ENCODE assay signal across 26 mouse cellular contexts in genomic region chr2:173205563-173206099, GRCm38 (mm10). TPM values are rescaled to one million over a fixed set of nuclear protein-coding genes. Genes with fewer than 3 reads are reported as not detected.
DNase-seq lines count a peak whose midpoint lies in the region; ATAC-seq and TF ChIP-seq lines count a peak whose summit lies in the region.
"Had no signal": no experiment of that assay in that cellular context is flagged by ENCODE, and none has a peak within 500 bp of the region (broad histone marks: within the 10 kb centered on the region; RNA-seq: fewer than 3 reads in every experiment).

No protein-coding gene starts in this region.

- peaks cover 3% of the 10 kb centered on the region; the same call in 1 of the 2 replicates for H3K4me1 ChIP-seq in hindbrain, embryonic 10.5 days (replicated peaks)
- no peaks in the 10 kb centered on the region for H3K4me1 ChIP-seq in hindbrain, embryonic 13.5 days (replicated peaks)
- peaks cover 0 to 3% of the 10 kb centered on the region in 2 experiments; a peak in 2 of 4 replicates for H3K4me1 ChIP-seq in ES-E14 (ENCODE audit: control insufficient read depth in 2 of 2, insufficient read depth in 2 of 2, low read length in 2 of 2, poor library complexity in 1 of 2)
- H3K4me1 ChIP-seq in limb, embryonic 11.5 days (ENCODE audit: control insufficient read depth, insufficient read depth, low read length): no peaks in the 10 kb centered on the region
- no peaks in the 10 kb centered on the region for H3K4me1 ChIP-seq in kidney, embryonic 14.5 days (ENCODE audit: control insufficient read depth, insufficient read depth, low read length)
- H3K4me1 ChIP-seq: embryonic facial prominence, embryonic 12.5 days; heart, embryonic 12.5 days; liver, embryonic 15.5 days; megakaryocyte, embryonic 14.5 days had no signal

- no peaks in the 10 kb centered on the region for H3K36me3 ChIP-seq in hindbrain, embryonic 10.5 days
- no peaks in the 10 kb centered on the region for H3K36me3 ChIP-seq in hindbrain, embryonic 13.5 days
- no peaks in the 10 kb centered on the region for H3K36me3 ChIP-seq in ES-E14 (ENCODE audit: control insufficient read depth, insufficient read depth, low read length, poor library complexity, severe bottlenecking)
- H3K36me3 ChIP-seq in limb, embryonic 11.5 days (ENCODE audit: control insufficient read depth, insufficient read depth, low read length): no peaks in the 10 kb centered on the region
- no peaks in the 10 kb centered on the region for H3K36me3 ChIP-seq in kidney, embryonic 14.5 days (ENCODE audit: control insufficient read depth, insufficient read depth, low read length)
- H3K36me3 ChIP-seq: embryonic facial prominence, embryonic 12.5 days; heart, embryonic 12.5 days; limb, embryonic 12.5 days; liver, embryonic 15.5 days had no signal

- H3K4me3 ChIP-seq in hindbrain, embryonic 10.5 days: no peak overlapping the region
- H3K4me3 ChIP-seq in hindbrain, embryonic 13.5 days: no peak overlapping the region
- no peak overlapping the region for H3K4me3 ChIP-seq in ES-E14 (ENCODE audit: insufficient read depth in 1 of 2, low read depth in 1 of 2, low read length in 2 of 2, poor library complexity in 1 of 2, severe bottlenecking in 1 of 2)
- no peak overlapping the region for H3K4me3 ChIP-seq in limb, embryonic 11.5 days (ENCODE audit: low read depth, low read length)
- H3K4me3 ChIP-seq in kidney, embryonic 14.5 days (ENCODE audit: low read length): no peak overlapping the region
- H3K4me3 ChIP-seq: embryonic facial prominence, embryonic 12.5 days; erythroblast, embryonic 14.5 days; heart, embryonic 12.5 days; limb, embryonic 12.5 days; liver, embryonic 15.5 days had no signal

- no peaks in the 10 kb centered on the region for H3K27me3 ChIP-seq in hindbrain, embryonic 10.5 days (ENCODE audit: insufficient read depth, poor library complexity, severe bottlenecking)
- no peaks in the 10 kb centered on the region for H3K27me3 ChIP-seq in hindbrain, embryonic 13.5 days
- no peaks in the 10 kb centered on the region for H3K27me3 ChIP-seq in limb, embryonic 11.5 days (ENCODE audit: control insufficient read depth, insufficient read depth, low read length)
- no peaks in the 10 kb centered on the region for H3K27me3 ChIP-seq in kidney, embryonic 14.5 days (ENCODE audit: control insufficient read depth, insufficient read depth, low read length)
- H3K27me3 ChIP-seq: embryonic facial prominence, embryonic 12.5 days; limb, embryonic 12.5 days; liver, embryonic 15.5 days; Patski had no signal

- no peak for ATAC-seq in hindbrain, embryonic 13.5 days (ENCODE audit: low FRiP score)
- ATAC-seq in limb, embryonic 11.5 days (ENCODE audit: insufficient number of reproducible peaks, low FRiP score, low TSS enrichment, low read depth): no peak
- ATAC-seq in kidney, embryonic 14.5 days (ENCODE audit: low FRiP score, low TSS enrichment): no peak
- ATAC-seq: forebrain, postnatal 0 days; intestine, postnatal 0 days; Patski had no signal

- 95% methylated on average over 14 of the region's 14 CpGs for WGBS in hindbrain, embryonic 10.5 days
- 95% methylated on average over 14 of the region's 14 CpGs for WGBS in hindbrain, embryonic 13.5 days
- WGBS in limb, embryonic 11.5 days: 93% methylated on average over 14 of the region's 14 CpGs
- WGBS in kidney, embryonic 14.5 days: 92% methylated on average over 14 of the region's 14 CpGs

- no peak overlapping the region for H3K9ac ChIP-seq in hindbrain, embryonic 13.5 days
- no peak overlapping the region for H3K9ac ChIP-seq in ES-E14 (ENCODE audit: insufficient read depth, low read depth, low read length, poor library complexity, severe bottlenecking)
- no peak overlapping the region for H3K9ac ChIP-seq in limb, embryonic 11.5 days (ENCODE audit: low read length)
- H3K9ac ChIP-seq in kidney, embryonic 14.5 days (ENCODE audit: low read depth, low read length): no peak overlapping the region
- H3K9ac ChIP-seq: embryonic facial prominence, embryonic 12.5 days; forebrain, postnatal 0 days; heart, embryonic 12.5 days; hindbrain, embryonic 14.5 days; limb, embryonic 12.5 days; liver, embryonic 15.5 days had no signal

- no peaks in the 10 kb centered on the region for H3K9me3 ChIP-seq in hindbrain, embryonic 10.5 days
- no peaks in the 10 kb centered on the region for H3K9me3 ChIP-seq in hindbrain, embryonic 13.5 days
- no peaks in the 10 kb centered on the region for H3K9me3 ChIP-seq in ES-E14 (ENCODE audit: control insufficient read depth, insufficient read depth, low read depth, low read length)
- no peaks in the 10 kb centered on the region for H3K9me3 ChIP-seq in limb, embryonic 11.5 days (ENCODE audit: control insufficient read depth, low read length)
- no peaks in the 10 kb centered on the region for H3K9me3 ChIP-seq in kidney, embryonic 14.5 days (ENCODE audit: control insufficient read depth, low read length)
- H3K9me3 ChIP-seq: embryonic facial prominence, embryonic 12.5 days; liver, embryonic 15.5 days had no signal

- DNase-seq in hindbrain, embryonic 10.5 days (ENCODE audit: low spot score): peak; percentile 1
- DNase-seq in A20 (ENCODE audit: low read depth, low spot score) (peak; percentile 22), ES-E14 (ENCODE audit: low read depth, low spot score) (peak; percentile 78)
- DNase-seq in limb, embryonic 11.5 days (ENCODE audit: low spot score): peak; percentile 22
- DNase-seq in lung, postnatal 14 days: no peak
- DNase-seq: adrenal gland, postnatal 36 days; cerebellum, adult 18-20 months; forebrain, postnatal 0 days; heart, postnatal 14 days; lung, postnatal 10 days had no signal

- in situ Hi-C loops in ES-E14 (cut with MboI; ENCODE audit: low sequenced_read_pairs in 2 of 2, unreplicated experiment in 2 of 2): no loop called here

- no peak overlapping the region for H3K4me2 ChIP-seq in hindbrain, embryonic 13.5 days
- no peak overlapping the region for H3K4me2 ChIP-seq in limb, embryonic 11.5 days (ENCODE audit: low read depth, severe bottlenecking)
- H3K4me2 ChIP-seq in kidney, embryonic 14.5 days (replicated peaks; ENCODE audit: low read depth, low read length): no peak overlapping the region
- H3K4me2 ChIP-seq: embryonic facial prominence, embryonic 12.5 days; heart, embryonic 12.5 days; hindbrain, embryonic 14.5 days; limb, embryonic 12.5 days; liver, embryonic 15.5 days had no signal

- H3K27ac ChIP-seq in hindbrain, embryonic 10.5 days: no peak overlapping the region
- H3K27ac ChIP-seq in hindbrain, embryonic 13.5 days: no peak overlapping the region
- no peak overlapping the region for H3K27ac ChIP-seq in ES-E14 (ENCODE audit: insufficient read depth, low read depth, low read length, poor library complexity, severe bottlenecking)
- H3K27ac ChIP-seq in limb, embryonic 11.5 days (replicated peaks; ENCODE audit: low read depth, low read length): no peak overlapping the region
- no peak overlapping the region for H3K27ac ChIP-seq in kidney, embryonic 14.5 days (ENCODE audit: low read depth, low read length)
- H3K27ac ChIP-seq: embryonic facial prominence, embryonic 12.5 days; hindbrain, embryonic 14.5 days; limb, embryonic 12.5 days; liver, embryonic 15.5 days; stomach, postnatal 0 days had no signal

TF ChIP-seq in ES-E14, 5 proteins besides CTCF, POLR2A, EP300 and RAD21:
- TF ChIP-seq HCFC1 (IDR thresholded peaks at IDR 0.05; ENCODE audit: borderline replicate concordance, insufficient read depth, low read length): no peak
- no peak for TF ChIP-seq ZC3H11A (IDR thresholded peaks at IDR 0.05; ENCODE audit: borderline replicate concordance, low read depth, low read length)
- TF ChIP-seq CHD2 (IDR thresholded peaks at IDR 0.05; ENCODE audit: low read depth, low read length): peak; percentile 94
- no peak for TF ChIP-seq MAFK (IDR thresholded peaks at IDR 0.05; ENCODE audit: insufficient read depth, low read depth, low read length)

RNA-seq across cellular contexts. Expression of gene Zbp1, which starts 13.1 kb away (rescaled TPM):
- polyA plus RNA-seq in hindbrain, embryonic 10.5 days (2016; fragmentation: Nextera tagmentation; extraction: Ambion mirVana): 0.17 and 0.73 TPM in 2 replicates
- 0.16 and 0.29 TPM in 2 replicates for polyA plus RNA-seq in hindbrain, embryonic 13.5 days (2015; fragmentation: Nextera tagmentation; extraction: Ambion mirVana)
- 0.67 and 1.7 TPM in 2 replicates for total RNA-seq in ES-E14 (2012; rRNA removed)
- polyA plus RNA-seq in limb, embryonic 11.5 days (2014; fragmentation: Nextera tagmentation; extraction: Ambion mirVana): not detected in 2 replicates
- 0.26 TPM in 1 of 2 replicates, not detected in the other for polyA plus RNA-seq in kidney, embryonic 14.5 days (2014; fragmentation: Nextera tagmentation; extraction: Ambion mirVana)
- total RNA-seq: layer of hippocampus, postnatal 10 days; midbrain, postnatal 0 days had no signal
- polyA plus RNA-seq: embryonic facial prominence, embryonic 12.5 days; erythroblast, embryonic 14.5 days; heart, embryonic 12.5 days; limb, embryonic 12.5 days had no signal

RNA-seq across cellular contexts. Expression of gene Pck1, which starts 52.8 kb away (rescaled TPM):
- not detected in 2 replicates for polyA plus RNA-seq in hindbrain, embryonic 10.5 days (2016; fragmentation: Nextera tagmentation; extraction: Ambion mirVana)
- polyA plus RNA-seq in hindbrain, embryonic 13.5 days (2015; fragmentation: Nextera tagmentation; extraction: Ambion mirVana): not detected in 2 replicates
- 0.22 TPM in 1 of 2 replicates, not detected in the other for total RNA-seq in ES-E14 (2012; rRNA removed)
- 0.05 and 0.23 TPM in 2 replicates for polyA plus RNA-seq in limb, embryonic 11.5 days (2014; fragmentation: Nextera tagmentation; extraction: Ambion mirVana)
- polyA plus RNA-seq in kidney, embryonic 14.5 days (2014; fragmentation: Nextera tagmentation; extraction: Ambion mirVana): 0.60 and 3.0 TPM in 2 replicates
- total RNA-seq: forebrain, postnatal 0 days; layer of hippocampus, postnatal 10 days; midbrain, postnatal 0 days; neutrophil, adult 5-6 weeks had no signal
- polyA plus RNA-seq: C2C12; embryonic facial prominence, embryonic 12.5 days; forebrain, postnatal 0 days; hindbrain, embryonic 14.5 days; Patski had no signal
